Mouse (Mus musculus) forebrain, embryonic 13.5 days (tissue): Measurements from ENCODE around the gene Dusp8. TPM values are rescaled to one million over a fixed set of nuclear protein-coding genes. Genes with fewer than 3 reads are reported as not detected.

ENCODE experiments used
- ATAC-seq: fragments of 200-750 bp; cut with Nextera tagmentation; 2 replicates; pipeline ENCODE4 v1.8.0; 2017
- H3K27ac ChIP-seq: fragments of 300-500 bp; sonication (generic); 2 replicates; pipeline ENCODE4 v1.5.1; 2015; ENCODE audit warnings: inconsistent platforms, mild to moderate bottlenecking, moderate library complexity
- H3K27me3 ChIP-seq: fragments of 300-500 bp; sonication (generic); 2 replicates; pipeline ENCODE4 v1.6.1; 2015; ENCODE audit warnings: mild to moderate bottlenecking, inconsistent platforms
- H3K36me3 ChIP-seq: fragments of 300-500 bp; sonication (generic); 2 replicates; pipeline ENCODE4 v1.6.1; 2015; ENCODE audit warnings: mild to moderate bottlenecking, inconsistent platforms; ENCODE audit not compliant: poor library complexity, severe bottlenecking
- H3K4me1 ChIP-seq: fragments of 300-500 bp; sonication (generic); 2 replicates; pipeline ENCODE4 v1.6.1; 2015; ENCODE audit warnings: inconsistent platforms
- H3K4me2 ChIP-seq: fragments of 300-500 bp; sonication (generic); 2 replicates; pipeline ENCODE4 v1.6.1; 2015; ENCODE audit warnings: inconsistent platforms, mild to moderate bottlenecking, moderate library complexity
- H3K4me3 ChIP-seq: fragments of 300-500 bp; sonication (generic); 2 replicates; pipeline ENCODE4 v1.5.1; 2015; ENCODE audit warnings: mild to moderate bottlenecking, inconsistent platforms
- H3K9ac ChIP-seq: fragments of 300-500 bp; sonication (generic); 2 replicates; pipeline ENCODE4 v1.6.1; 2015; ENCODE audit warnings: mild to moderate bottlenecking, inconsistent platforms
- H3K9me3 ChIP-seq: fragments of 300-500 bp; sonication (generic); replicated peaks from 2 replicates; pipeline ENCODE4 v1.6.1; 2016; ENCODE audit warnings: inconsistent platforms
- WGBS: fragments of 180-500 bp; shearing (Covaris S2); methylation state at CpG from one replicate; pipeline ENCODE4 v1.1.7; 2015; 5-methylcytosine and 5-hydroxymethylcytosine counted together
- polyA plus RNA-seq: library from polyadenylated mRNA; unstranded; fragments of >200 nt; fragmentation: Nextera tagmentation; extraction: Ambion mirVana; gene quantifications from 2 replicates; pipeline ENCODE4 v1.2.1, GENCODE M21; 2015

Gene Dusp8
- polyA plus RNA-seq, 1 experiment from 2014 or later: 44.1 TPM

GRCm38 (mm10) chr7:142094301-142095143 is 1.1 kb downstream of the Dusp8 start:
- peak overlapping the region; percentile 92 for H3K27ac ChIP-seq
- no peaks in the 10 kb centered on the region for H3K9me3 ChIP-seq
- H3K4me2 ChIP-seq: peak overlapping the region; percentile 91
- H3K27me3 ChIP-seq: peaks cover 16% of the 10 kb centered on the region
- peaks cover 66% of the 10 kb centered on the region for H3K4me1 ChIP-seq
- WGBS: under 1% methylated on average over 87 of the region's 89 CpGs
- H3K4me3 ChIP-seq: peak overlapping the region; percentile 88
- H3K36me3 ChIP-seq: peaks cover 1% of the 10 kb centered on the region; the same call in 1 of the 2 replicates
- ATAC-seq: peak; percentile 34
- peak overlapping the region; percentile 97 for H3K9ac ChIP-seq

GRCm38 (mm10) chr7:142093696-142094240 is 1.9 kb downstream of the Dusp8 start:
- H3K9me3 ChIP-seq: no peaks in the 10 kb centered on the region
- peak overlapping the region; percentile 92 for H3K27ac ChIP-seq
- H3K4me3 ChIP-seq: peak overlapping the region; percentile 88
- H3K4me1 ChIP-seq: peaks cover 73% of the 10 kb centered on the region
- no peak for ATAC-seq
- H3K27me3 ChIP-seq: peaks cover 16% of the 10 kb centered on the region
- WGBS: 26% methylated on average over 6 of the region's 6 CpGs
- peak overlapping the region; percentile 91 for H3K4me2 ChIP-seq
- peak overlapping the region; percentile 97 for H3K9ac ChIP-seq
- peaks cover 5% of the 10 kb centered on the region; the same call in 1 of the 2 replicates for H3K36me3 ChIP-seq

GRCm38 (mm10) chr7:142092991-142093390 is 2.7 kb downstream of the Dusp8 start:
- WGBS: 48% methylated on average over 1 of the region's 1 CpGs
- ATAC-seq: no peak
- H3K4me1 ChIP-seq: peaks cover 81% of the 10 kb centered on the region
- peaks cover 10% of the 10 kb centered on the region for H3K36me3 ChIP-seq
- peak overlapping the region; percentile 88 for H3K27ac ChIP-seq
- H3K4me2 ChIP-seq: peak overlapping the region; percentile 91
- H3K9ac ChIP-seq: peak overlapping the region; percentile 97
- peaks cover 16% of the 10 kb centered on the region for H3K27me3 ChIP-seq
- H3K4me3 ChIP-seq: peak overlapping the region; percentile 88
- no peaks in the 10 kb centered on the region for H3K9me3 ChIP-seq

GRCm38 (mm10) chr7:142091848-142092247 is 3.8 kb downstream of the Dusp8 start:
- peak overlapping the region; percentile 97 for H3K9ac ChIP-seq
- H3K9me3 ChIP-seq: no peaks in the 10 kb centered on the region
- H3K4me1 ChIP-seq: peaks cover 81% of the 10 kb centered on the region
- peak; percentile 43 for ATAC-seq
- WGBS: 1% methylated on average over 4 of the region's 4 CpGs
- H3K27me3 ChIP-seq: peaks cover 7% of the 10 kb centered on the region
- H3K4me2 ChIP-seq: peak overlapping the region; percentile 91
- H3K27ac ChIP-seq: peak overlapping the region; percentile 88
- peak overlapping the region; percentile 88 for H3K4me3 ChIP-seq
- H3K36me3 ChIP-seq: peaks cover 21% of the 10 kb centered on the region

- peaks cover 78% of the 10 kb centered on the region for H3K4me1 ChIP-seq
- WGBS: 41% methylated on average over 17 of the region's 17 CpGs
- ATAC-seq: no peak
- peak overlapping the region; percentile 48 for H3K9ac ChIP-seq
- no peaks in the 10 kb centered on the region for H3K9me3 ChIP-seq
- peaks cover 41% of the 10 kb centered on the region for H3K36me3 ChIP-seq
- H3K27me3 ChIP-seq: no peaks in the 10 kb centered on the region
- H3K4me2 ChIP-seq: peak overlapping the region; percentile 91
- H3K4me3 ChIP-seq: no peak overlapping the region
- H3K27ac ChIP-seq: peak overlapping the region; percentile 84
These were observed 5.8 kb downstream of the Dusp8 start for GRCm38 (mm10) chr7:142089648-142090447.

GRCm38 (mm10) chr7:142088886-142089285 is 6.8 kb downstream of the Dusp8 start:
- H3K27ac ChIP-seq: peak overlapping the region; percentile 84
- H3K9ac ChIP-seq: peak overlapping the region; percentile 56; the same call in 1 of the 2 replicates
- H3K4me3 ChIP-seq: no peak overlapping the region
- peaks cover 82% of the 10 kb centered on the region for H3K4me1 ChIP-seq
- peaks cover 51% of the 10 kb centered on the region for H3K36me3 ChIP-seq
- ATAC-seq: peak; percentile 62
- 3% methylated on average over 5 of the region's 5 CpGs for WGBS
- no peaks in the 10 kb centered on the region for H3K9me3 ChIP-seq
- H3K4me2 ChIP-seq: peak overlapping the region; percentile 91
- H3K27me3 ChIP-seq: peaks cover 8% of the 10 kb centered on the region

- Histone ChIP-seq H3K4me3 (no peak overlapping the region), H3K4me2 (no peak overlapping the region), H3K36me3 (peaks cover 68% of the 10 kb centered on the region), H3K9me3 (no peaks in the 10 kb centered on the region), H3K4me1 (peaks cover 72% of the 10 kb centered on the region), H3K27ac (no peak overlapping the region), H3K9ac (no peak overlapping the region), H3K27me3 (peaks cover 25% of the 10 kb centered on the region)
- ATAC-seq: no peak
- WGBS: 81% methylated on average over 1 of the region's 1 CpGs
These were observed 8.5 kb downstream of the Dusp8 start for GRCm38 (mm10) chr7:142087069-142087652.

- no peaks in the 10 kb centered on the region for H3K9me3 ChIP-seq
- H3K27ac ChIP-seq: no peak overlapping the region
- no peak overlapping the region for H3K4me2 ChIP-seq
- no peak overlapping the region for H3K9ac ChIP-seq
- H3K36me3 ChIP-seq: peaks cover 74% of the 10 kb centered on the region
- H3K4me3 ChIP-seq: no peak overlapping the region
- peaks cover 30% of the 10 kb centered on the region for H3K27me3 ChIP-seq
- peaks cover 69% of the 10 kb centered on the region for H3K4me1 ChIP-seq
- WGBS: 91% methylated on average over 4 of the region's 4 CpGs
- no peak for ATAC-seq
These were observed 9.3 kb downstream of the Dusp8 start for GRCm38 (mm10) chr7:142086159-142086905.

- H3K9me3 ChIP-seq: no peaks in the 10 kb centered on the region
- peaks cover 86% of the 10 kb centered on the region for H3K36me3 ChIP-seq
- H3K27ac ChIP-seq: peak overlapping the region; percentile 52
- ATAC-seq: peak; percentile 39
- H3K27me3 ChIP-seq: peaks cover 34% of the 10 kb centered on the region
- H3K4me2 ChIP-seq: peak overlapping the region; percentile 8; the same call in 1 of the 2 replicates
- H3K4me3 ChIP-seq: no peak overlapping the region
- H3K9ac ChIP-seq: 0 out of 2 replicates have a peak overlapping the region, but pooled peaks have one; percentile 3
- 43% methylated on average over 3 of the region's 3 CpGs for WGBS
- peaks cover 54% of the 10 kb centered on the region for H3K4me1 ChIP-seq
These were observed 10.8 kb downstream of the Dusp8 start for GRCm38 (mm10) chr7:142084820-142085219.

GRCm38 (mm10) chr7:142084395-142084794 is 11.2 kb downstream of the Dusp8 start:
- 0 out of 2 replicates have a peak overlapping the region, but pooled peaks have one; percentile 3 for H3K9ac ChIP-seq
- H3K4me1 ChIP-seq: peaks cover 50% of the 10 kb centered on the region
- WGBS: 30% methylated on average over 5 of the region's 5 CpGs
- peak; percentile 31 for ATAC-seq
- H3K27me3 ChIP-seq: peaks cover 34% of the 10 kb centered on the region
- H3K27ac ChIP-seq: peak overlapping the region; percentile 52
- H3K4me3 ChIP-seq: no peak overlapping the region
- H3K36me3 ChIP-seq: peaks cover 88% of the 10 kb centered on the region
- H3K9me3 ChIP-seq: no peaks in the 10 kb centered on the region
- peak overlapping the region; percentile 8; the same call in 1 of the 2 replicates for H3K4me2 ChIP-seq
